Mouse (Mus musculus): Measurements from ENCODE around the gene Cpsf7. TPM values are rescaled to one million over a fixed set of nuclear protein-coding genes. Genes with fewer than 3 reads are reported as not detected.

Gene Cpsf7
- polyA plus RNA-seq (2012; fragmentation: generic; extraction: Trizol): 23.4 TPM

DNA sequence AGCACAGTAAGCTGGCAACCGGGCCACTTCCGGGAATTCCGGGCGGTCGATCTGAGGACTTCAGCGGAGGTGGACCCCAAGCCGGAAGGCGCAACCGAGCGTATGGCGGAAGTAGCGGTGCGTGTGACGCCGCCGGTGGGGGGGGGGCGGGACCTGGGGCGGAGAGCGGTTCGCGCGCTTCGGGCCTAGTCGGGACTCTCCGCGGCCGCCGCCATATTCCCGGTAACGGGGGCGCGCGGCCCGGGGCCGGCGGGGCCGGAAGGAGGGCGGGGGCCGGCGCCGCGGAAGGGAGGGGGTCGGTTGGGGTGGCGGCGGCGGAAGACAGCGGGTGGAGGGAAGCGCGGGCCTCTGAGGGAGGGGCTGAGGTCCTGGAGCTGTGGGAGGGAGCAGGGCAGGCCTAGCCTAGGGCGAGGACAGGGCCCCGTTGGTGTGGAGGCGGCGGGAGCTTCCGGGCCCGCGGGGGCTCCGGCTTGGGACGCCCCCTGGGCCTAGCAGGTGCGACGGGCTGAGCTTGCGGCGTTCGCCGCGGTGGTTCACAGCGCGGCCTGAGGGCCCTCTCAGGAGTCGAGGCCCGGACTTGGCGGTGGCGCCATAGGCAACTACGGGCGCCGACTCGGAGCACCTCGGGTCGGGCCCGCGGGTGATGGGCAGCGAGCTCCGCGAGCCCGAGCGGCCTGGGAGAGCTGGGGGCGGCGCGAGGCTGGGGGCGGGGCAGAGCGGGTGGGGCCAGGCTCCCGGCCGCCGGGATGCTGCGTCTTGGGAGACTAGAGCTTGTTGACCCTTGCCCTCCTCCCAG, at the start of gene Cpsf7:
Gene Cpsf7, plus strand, starts transcription at position 161 of the 796 bp plus-strand sequence.
- peaks cover 17% of the 10 kb centered on the region for H3K36me3 ChIP-seq (ENCODE audit: control insufficient read depth, insufficient read depth)
- TF ChIP-seq MYOG (IDR thresholded peaks at IDR 0.05; ENCODE audit: control insufficient read depth in 1 of 3, insufficient read depth in 1 of 3, insufficient read length in 2 of 3, low read depth in 2 of 3) (no peak), MAX (IDR thresholded peaks at IDR 0.05; ENCODE audit: low read depth) (no peak), POLR2AphosphoS2 (IDR thresholded peaks at IDR 0.05; ENCODE audit: insufficient read length, low read depth) (peak; percentile 39), POLR2A (IDR thresholded peaks at IDR 0.05; ENCODE audit: insufficient read length, low read depth) (peak; percentile 43), SRF (IDR thresholded peaks at IDR 0.05; ENCODE audit: control insufficient read depth, insufficient read length, low read depth) (no peak), MYOD1 (IDR thresholded peaks at IDR 0.05; ENCODE audit: control insufficient read depth in 1 of 3, insufficient read length in 2 of 3, low read depth in 2 of 3) (no peak), CEBPB (IDR thresholded peaks at IDR 0.05; ENCODE audit: insufficient read depth, poor library complexity, severe bottlenecking) (no peak)
- H3K27me3 ChIP-seq (ENCODE audit: control insufficient read depth, insufficient read depth, insufficient read length): no peaks in the 10 kb centered on the region
- H3K4me3 ChIP-seq: peak within 1 kb of the TSS; percentile 62
- peaks cover 84% of the 10 kb centered on the region for H3K79me2 ChIP-seq (ENCODE audit: control insufficient read depth, insufficient read depth)
- peak within 1 kb of the TSS; percentile 91 for H3ac ChIP-seq (ENCODE audit: control insufficient read depth, insufficient read length)
- peak within 1 kb of the TSS; percentile 87 for H3K4me2 ChIP-seq (ENCODE audit: low read depth)

DNA sequence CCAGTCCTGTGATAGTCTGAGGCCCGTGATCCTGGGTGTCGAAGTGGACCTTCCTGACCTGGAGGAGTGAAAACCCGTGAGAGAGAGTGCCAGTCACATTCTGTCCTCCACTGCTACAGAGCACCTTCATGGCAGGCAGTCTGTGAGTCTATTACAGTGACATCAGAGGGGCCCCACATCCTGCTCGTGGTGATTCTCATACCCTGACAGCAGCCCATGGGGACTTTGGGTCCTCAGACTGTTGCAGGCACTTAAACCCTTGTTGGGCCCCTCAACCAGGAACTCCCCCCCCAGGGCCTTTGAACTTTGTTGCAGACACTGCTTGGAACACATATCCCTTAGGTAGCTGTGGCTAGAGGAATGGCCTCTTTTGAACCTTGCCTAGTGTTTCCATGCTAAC, 45.5 kb upstream of the Cpsf7 start:
- TF ChIP-seq MYOD1 (IDR thresholded peaks at IDR 0.05; ENCODE audit: control insufficient read depth in 1 of 3, insufficient read length in 2 of 3, low read depth in 2 of 3) (no peak), CEBPB (IDR thresholded peaks at IDR 0.05; ENCODE audit: insufficient read depth, poor library complexity, severe bottlenecking) (no peak), TCF3 (IDR thresholded peaks at IDR 0.05; ENCODE audit: insufficient read length, low read depth) (no peak), POLR2A (IDR thresholded peaks at IDR 0.05; ENCODE audit: insufficient read length, low read depth) (no peak), TCF12 (IDR thresholded peaks at IDR 0.05; ENCODE audit: insufficient read depth, poor library complexity, severe bottlenecking) (no peak), POLR2AphosphoS2 (IDR thresholded peaks at IDR 0.05; ENCODE audit: insufficient read length, low read depth) (no peak), E2F4 (IDR thresholded peaks at IDR 0.05; ENCODE audit: insufficient read depth) (no peak), MYOG (IDR thresholded peaks at IDR 0.05; ENCODE audit: control insufficient read depth in 1 of 3, insufficient read depth in 1 of 3, insufficient read length in 2 of 3, low read depth in 2 of 3) (no peak), SRF (IDR thresholded peaks at IDR 0.05; ENCODE audit: control insufficient read depth, insufficient read length, low read depth) (no peak), MAX (IDR thresholded peaks at IDR 0.05; ENCODE audit: low read depth) (no peak), USF1 (IDR thresholded peaks at IDR 0.05; ENCODE audit: low read depth) (no peak), REST (IDR thresholded peaks at IDR 0.05; ENCODE audit: insufficient read depth, insufficient read length) (no peak)
- H3K4me2 ChIP-seq (ENCODE audit: low read depth): no peak overlapping the region
- H3K79me2 ChIP-seq (ENCODE audit: control insufficient read depth, insufficient read depth): no peaks in the 10 kb centered on the region
- H3K4me3 ChIP-seq: no peak overlapping the region
- H3K36me3 ChIP-seq (ENCODE audit: control insufficient read depth, insufficient read depth): no peaks in the 10 kb centered on the region
- H3ac ChIP-seq (ENCODE audit: control insufficient read depth, insufficient read length): no peak overlapping the region
- peaks cover 39% of the 10 kb centered on the region for H3K27me3 ChIP-seq (ENCODE audit: control insufficient read depth, insufficient read depth, insufficient read length)

DNA sequence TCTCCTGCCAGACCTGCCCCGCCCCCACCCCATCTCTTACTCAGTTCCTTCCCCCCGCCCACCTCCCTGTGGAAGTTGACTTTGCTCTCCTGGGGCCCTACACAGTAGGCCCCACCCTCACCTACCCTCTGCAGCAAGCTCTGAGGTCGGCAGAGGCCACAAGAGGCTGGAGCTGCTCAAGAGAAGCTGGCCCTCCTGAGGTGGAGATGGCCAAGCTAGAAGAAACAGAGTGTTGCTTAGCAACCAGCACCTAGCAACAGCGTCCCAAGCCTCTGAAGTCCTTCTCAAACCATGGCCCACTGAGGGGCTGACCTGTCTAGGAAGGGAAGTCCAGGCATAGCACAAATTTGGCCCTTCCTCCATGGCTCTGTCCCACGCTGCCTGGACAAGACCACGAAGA, 42.4 kb upstream of the Cpsf7 start, which contains the start of gene Ppp1r32:
Gene Ppp1r32, minus strand, starts transcription at position 226 of the 400 bp plus-strand sequence.
- Histone ChIP-seq H3ac (ENCODE audit: control insufficient read depth, insufficient read length) (no peak within 1 kb of the TSS), H3K4me3 (no peak within 1 kb of the TSS), H3K36me3 (ENCODE audit: control insufficient read depth, insufficient read depth) (no peaks in the 10 kb centered on the region), H3K79me2 (ENCODE audit: control insufficient read depth, insufficient read depth) (no peaks in the 10 kb centered on the region), H3K27me3 (ENCODE audit: control insufficient read depth, insufficient read depth, insufficient read length) (peaks cover 13% of the 10 kb centered on the region), H3K4me2 (ENCODE audit: low read depth) (no peak within 1 kb of the TSS)
- TF ChIP-seq USF1 (IDR thresholded peaks at IDR 0.05; ENCODE audit: low read depth): no peak
- TF ChIP-seq E2F4 (IDR thresholded peaks at IDR 0.05; ENCODE audit: insufficient read depth): no peak
- TF ChIP-seq TCF3 (IDR thresholded peaks at IDR 0.05; ENCODE audit: insufficient read length, low read depth): no peak
- no peak for TF ChIP-seq MAX (IDR thresholded peaks at IDR 0.05; ENCODE audit: low read depth)
- no peak for TF ChIP-seq POLR2A (IDR thresholded peaks at IDR 0.05; ENCODE audit: insufficient read length, low read depth)
- TF ChIP-seq MYOG (IDR thresholded peaks at IDR 0.05; ENCODE audit: control insufficient read depth in 1 of 3, insufficient read depth in 1 of 3, insufficient read length in 2 of 3, low read depth in 2 of 3): no peak
- TF ChIP-seq TCF12 (IDR thresholded peaks at IDR 0.05; ENCODE audit: insufficient read depth, poor library complexity, severe bottlenecking): no peak
- no peak for TF ChIP-seq POLR2AphosphoS2 (IDR thresholded peaks at IDR 0.05; ENCODE audit: insufficient read length, low read depth)
- no peak for TF ChIP-seq MYOD1 (IDR thresholded peaks at IDR 0.05; ENCODE audit: control insufficient read depth in 1 of 3, insufficient read length in 2 of 3, low read depth in 2 of 3)
- TF ChIP-seq CEBPB (IDR thresholded peaks at IDR 0.05; ENCODE audit: insufficient read depth, poor library complexity, severe bottlenecking): no peak
- no peak for TF ChIP-seq SRF (IDR thresholded peaks at IDR 0.05; ENCODE audit: control insufficient read depth, insufficient read length, low read depth)
- no peak for TF ChIP-seq REST (IDR thresholded peaks at IDR 0.05; ENCODE audit: insufficient read depth, insufficient read length)

DNA sequence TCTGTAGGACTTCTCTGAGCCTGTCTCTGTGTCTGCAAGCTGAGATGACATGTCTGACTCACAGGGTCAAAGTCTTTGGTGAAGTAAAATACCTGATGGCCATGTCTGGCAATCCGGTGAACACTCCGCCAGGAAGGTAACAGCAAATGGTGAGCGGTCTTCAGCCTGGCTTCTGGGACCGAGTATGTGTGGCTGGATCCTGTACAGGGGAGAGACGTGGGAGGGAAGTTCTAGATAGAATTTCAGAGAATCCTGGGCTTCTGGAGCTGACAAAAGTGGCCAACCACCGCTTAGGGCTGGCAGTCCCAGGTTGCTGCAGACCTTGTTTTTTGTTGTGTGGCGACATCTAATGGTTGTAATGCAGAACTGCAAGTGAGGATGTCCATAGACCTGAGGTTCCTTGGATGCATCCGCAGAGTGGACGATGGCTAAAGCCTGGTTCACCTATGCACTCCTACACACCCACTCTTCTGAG, 38.8 kb upstream of the Cpsf7 start:
- H3K79me2 ChIP-seq (ENCODE audit: control insufficient read depth, insufficient read depth): no peaks in the 10 kb centered on the region
- H3K27me3 ChIP-seq (ENCODE audit: control insufficient read depth, insufficient read depth, insufficient read length): peaks cover 5% of the 10 kb centered on the region

More for the DNA sequence above, 38.8 kb upstream of the Cpsf7 start:
- TF ChIP-seq MAX (IDR thresholded peaks at IDR 0.05; ENCODE audit: low read depth) (no peak), CEBPB (IDR thresholded peaks at IDR 0.05; ENCODE audit: insufficient read depth, poor library complexity, severe bottlenecking) (no peak), REST (IDR thresholded peaks at IDR 0.05; ENCODE audit: insufficient read depth, insufficient read length) (no peak), MYOG (IDR thresholded peaks at IDR 0.05; ENCODE audit: control insufficient read depth in 1 of 3, insufficient read depth in 1 of 3, insufficient read length in 2 of 3, low read depth in 2 of 3) (no peak), TCF12 (IDR thresholded peaks at IDR 0.05; ENCODE audit: insufficient read depth, poor library complexity, severe bottlenecking) (no peak), TCF3 (IDR thresholded peaks at IDR 0.05; ENCODE audit: insufficient read length, low read depth) (no peak), POLR2AphosphoS2 (IDR thresholded peaks at IDR 0.05; ENCODE audit: insufficient read length, low read depth) (no peak)
- H3K36me3 ChIP-seq (ENCODE audit: control insufficient read depth, insufficient read depth): no peaks in the 10 kb centered on the region
- no peak overlapping the region for H3K4me3 ChIP-seq
- H3K4me2 ChIP-seq (ENCODE audit: low read depth): no peak overlapping the region
- no peak overlapping the region for H3ac ChIP-seq (ENCODE audit: control insufficient read depth, insufficient read length)
